Mouse (Mus musculus) liver, embryonic 14.5 days (tissue): ENCODE results near the gene Mgat2.

Source experiments
- CTCF ChIP-seq: IDR thresholded peaks from 2 replicates; pipeline ENCODE4 v1.5.1; 2016; ENCODE audit warnings: antibody characterized with exemption, low read depth, control low read depth
- EP300 ChIP-seq: IDR thresholded peaks from 2 replicates; pipeline ENCODE4 v1.6.1; 2016; ENCODE audit warnings: antibody characterized with exemption, low read depth

DNA sequence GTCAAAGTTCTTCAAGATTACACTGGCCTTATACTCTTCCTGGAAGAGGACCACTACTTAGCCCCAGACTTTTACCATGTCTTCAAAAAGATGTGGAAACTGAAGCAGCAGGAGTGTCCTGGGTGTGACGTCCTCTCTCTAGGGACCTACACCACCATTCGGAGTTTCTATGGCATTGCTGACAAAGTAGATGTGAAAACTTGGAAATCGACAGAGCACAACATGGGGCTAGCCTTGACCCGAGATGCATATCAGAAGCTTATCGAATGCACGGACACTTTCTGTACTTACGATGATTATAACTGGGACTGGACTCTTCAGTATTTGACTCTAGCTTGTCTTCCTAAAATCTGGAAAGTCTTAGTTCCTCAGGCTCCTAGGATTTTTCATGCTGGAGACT is 1.4 kb downstream of the Mgat2 start:
- no peak for TF ChIP-seq CTCF
- no peak for TF ChIP-seq EP300
